Mouse (Mus musculus): ENCODE measurements around the gene U2af1l4.

GRCm38 (mm10) chr7:30560296-30560695 lies 2.8 kb upstream of the U2af1l4 start:
- TF ChIP-seq POLR2A (IDR thresholded peaks at IDR 0.05; ENCODE audit: insufficient read length, low read depth) = no peak
- no peak for TF ChIP-seq E2F4 (IDR thresholded peaks at IDR 0.05; ENCODE audit: insufficient read depth)
- no peak for TF ChIP-seq USF1 (IDR thresholded peaks at IDR 0.05; ENCODE audit: low read depth)
- no peak for TF ChIP-seq MYOD1 (IDR thresholded peaks at IDR 0.05; ENCODE audit: control insufficient read depth in 1 of 3, insufficient read length in 2 of 3, low read depth in 2 of 3)
- TF ChIP-seq CEBPB (IDR thresholded peaks at IDR 0.05; ENCODE audit: insufficient read depth, poor library complexity, severe bottlenecking) = no peak

Data from myocyte (in vitro differentiated cells).